Mouse (Mus musculus) cerebellum, adult 2 months (tissue): ENCODE data around the gene Ift43. TPM values are rescaled to one million over a fixed set of nuclear protein-coding genes. Genes with fewer than 3 reads are reported as not detected.

ENCODE experiments used
- DNase-seq, 2 experiments: peaks; one replicate each; pipeline ENCODE4 v3.0.0; 2021
- H3K27ac ChIP-seq: fragments of 200-500 bp; 2 replicates; pipeline ENCODE4 v1.5.1; 2012; ENCODE audit warnings: low read length, control low read depth, inconsistent platforms; ENCODE audit not compliant: insufficient read depth
- H3K27me3 ChIP-seq: fragments of 200-500 bp; 2 replicates; pipeline ENCODE4 v1.6.1; 2012; ENCODE audit warnings: inconsistent platforms, mild to moderate bottlenecking, low read length, moderate library complexity; ENCODE audit not compliant: control insufficient read depth, insufficient read depth
- H3K4me1 ChIP-seq: fragments of 200-500 bp; 2 replicates; pipeline ENCODE4 v1.6.1; 2011; ENCODE audit warnings: low read length; ENCODE audit not compliant: control insufficient read depth, insufficient read depth
- H3K4me3 ChIP-seq: fragments of 200-500 bp; replicated peaks from 2 replicates; pipeline ENCODE3; 2011; ENCODE audit warnings: mild to moderate bottlenecking, low read depth, low read length, control low read depth; ENCODE audit not compliant: insufficient read depth
- CTCF ChIP-seq: fragments of 200-500 bp; IDR thresholded peaks from 2 replicates; pipeline ENCODE4 v1.5.1; 2011; ENCODE audit warnings: low read depth, mild to moderate bottlenecking, control low read depth, low read length, moderate library complexity, borderline replicate concordance; ENCODE audit not compliant: insufficient read depth
- POLR2A ChIP-seq: fragments of 200-500 bp; IDR thresholded peaks from 2 replicates; pipeline ENCODE4 v1.6.1; 2011; ENCODE audit warnings: low read length, control low read depth, borderline replicate concordance; ENCODE audit not compliant: insufficient read depth
- WGBS: fragments of 180-500 bp; shearing (Covaris S2); methylation state at CpG from one replicate; pipeline ENCODE4 v1.1.7; 2018; 5-methylcytosine and 5-hydroxymethylcytosine counted together
- polyA plus RNA-seq: library from polyadenylated mRNA; depleted of rRNA; stranded (reverse); fragments of >200 nt; gene quantifications from 2 replicates; pipeline ENCODE4 v1.2.3, GENCODE M21; 2012

Gene Ift43
- polyA plus RNA-seq, 1 experiment: 34.9 TPM

DNA sequence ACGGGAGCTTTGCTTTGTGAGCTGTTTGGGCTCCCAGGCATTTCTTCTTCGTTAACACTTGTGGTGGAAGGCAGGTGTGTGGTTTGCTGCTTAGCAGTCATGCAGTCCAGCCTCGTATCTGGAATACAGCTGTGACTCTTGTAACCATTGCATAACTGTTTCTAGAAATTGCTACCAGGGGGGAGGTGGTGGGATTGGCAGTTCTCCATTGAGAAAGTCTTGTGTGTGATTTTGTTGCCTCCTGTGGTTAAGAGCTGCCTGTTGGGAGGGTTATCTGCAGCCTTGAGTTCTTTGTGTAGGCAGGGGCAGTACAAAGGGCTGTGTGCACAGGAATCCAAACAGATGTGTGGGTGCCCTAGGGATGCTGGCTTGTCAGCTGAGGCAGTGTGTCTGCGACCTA, 53.4 kb downstream of the Ift43 start:
- no peak overlapping the region for H3K4me3 ChIP-seq
- no peak for DNase-seq
- no peak for TF ChIP-seq POLR2A
- no peak for TF ChIP-seq CTCF
- no peak overlapping the region for H3K27ac ChIP-seq
- no peaks in the 10 kb centered on the region for H3K27me3 ChIP-seq
- WGBS: 87% methylated on average over 4 of the region's 4 CpGs
- H3K4me1 ChIP-seq: peaks cover 3% of the 10 kb centered on the region; the same call in 1 of the 2 replicates

DNA sequence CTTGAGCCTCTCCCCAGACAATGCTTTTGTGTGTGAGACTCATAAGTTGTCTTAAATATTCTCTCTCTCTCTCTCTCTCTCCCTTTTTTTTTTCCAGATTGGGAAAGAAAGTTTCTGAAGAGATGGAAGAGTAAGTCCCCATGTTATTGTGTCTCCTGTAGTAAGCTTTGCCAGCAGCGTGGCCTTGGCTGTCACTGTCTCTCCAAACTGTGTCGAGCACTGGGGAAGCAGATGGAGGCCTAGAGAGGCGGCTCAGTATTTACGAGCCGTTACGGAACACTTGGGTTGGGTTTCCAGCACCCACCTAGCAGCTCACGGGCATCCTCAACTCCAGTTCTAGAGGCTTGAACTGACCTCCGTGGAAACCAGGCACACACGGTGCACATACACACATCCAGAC, 56.4 kb downstream of the Ift43 start:
- Histone ChIP-seq H3K4me3 (no peak overlapping the region), H3K4me1 (0 out of 2 replicates have a peak, but pooled peaks cover 3% of the 10 kb centered on the region), H3K27me3 (no peaks in the 10 kb centered on the region), H3K27ac (no peak overlapping the region)
- TF ChIP-seq POLR2A: no peak
- DNase-seq: no peak
- 70% methylated on average over 9 of the region's 9 CpGs for WGBS

GRCm38 (mm10) chr12:86142389-86142788, 60.0 kb downstream of the Ift43 start:
- H3K27me3 ChIP-seq: no peaks in the 10 kb centered on the region
- TF ChIP-seq POLR2A: no peak
- no peak for TF ChIP-seq CTCF
- no peak overlapping the region for H3K4me3 ChIP-seq
- H3K27ac ChIP-seq: no peak overlapping the region
- no peak for DNase-seq
- 92% methylated on average over 1 of the region's 1 CpGs for WGBS
- H3K4me1 ChIP-seq: no peaks in the 10 kb centered on the region

GRCm38 (mm10) chr12:86146246-86146645, 63.9 kb downstream of the Ift43 start:
- no peaks in the 10 kb centered on the region for H3K27me3 ChIP-seq
- TF ChIP-seq CTCF: no peak
- TF ChIP-seq POLR2A: no peak
- DNase-seq: no peak
- H3K27ac ChIP-seq: no peak overlapping the region
- peaks cover 7% of the 10 kb centered on the region; the same call in 1 of the 2 replicates for H3K4me1 ChIP-seq
- 90% methylated on average over 3 of the region's 3 CpGs for WGBS
- H3K4me3 ChIP-seq: no peak overlapping the region

DNA sequence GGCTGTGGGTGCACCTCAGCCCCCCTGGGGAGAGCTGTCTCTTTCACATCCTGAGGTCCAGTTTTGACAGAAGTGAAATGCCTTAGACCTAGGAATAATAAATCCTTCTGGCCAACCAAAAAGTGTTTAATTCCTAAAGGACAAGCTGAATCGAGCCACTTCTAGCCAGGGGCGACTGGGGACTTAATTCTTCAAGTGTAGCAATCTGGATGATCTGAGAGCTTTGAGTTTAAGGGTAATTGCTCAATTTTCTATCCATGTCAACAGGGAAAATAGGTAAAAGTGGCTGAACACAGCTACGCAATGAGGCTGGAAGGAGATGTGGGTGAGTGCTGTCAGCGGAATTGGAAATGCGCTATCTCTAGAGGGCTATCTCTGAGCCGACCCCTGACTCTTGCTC, 65.9 kb downstream of the Ift43 start:
- WGBS: 94% methylated on average over 6 of the region's 6 CpGs

DNA sequence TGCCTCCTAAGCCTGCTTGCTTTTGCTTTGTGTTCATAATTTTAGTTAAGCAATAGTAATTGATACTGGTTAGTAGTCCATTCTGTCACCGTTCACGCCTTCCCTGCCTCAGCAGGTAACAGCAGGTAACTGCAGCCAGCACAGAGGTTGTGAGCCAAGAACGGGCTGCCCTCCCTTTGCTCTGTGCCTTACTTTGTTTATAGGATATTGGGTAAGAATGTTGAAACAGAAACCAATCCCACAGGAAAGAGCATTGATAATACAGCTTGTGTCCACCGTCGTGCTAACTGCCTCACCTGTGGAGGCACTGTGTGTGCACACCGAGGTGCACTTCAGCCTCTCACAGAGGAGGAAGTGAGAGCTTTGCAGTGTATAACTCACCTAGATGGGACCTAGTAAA, 66.7 kb downstream of the Ift43 start:
- WGBS: 53% methylated on average over 6 of the region's 6 CpGs
- no peaks in the 10 kb centered on the region for H3K27me3 ChIP-seq
- peaks cover 10% of the 10 kb centered on the region for H3K4me1 ChIP-seq

More for the DNA sequence above, 65.9 kb downstream of the Ift43 start:
- Histone ChIP-seq H3K27ac (no peak overlapping the region), H3K4me3 (no peak overlapping the region), H3K27me3 (no peaks in the 10 kb centered on the region), H3K4me1 (peaks cover 7% of the 10 kb centered on the region; the same call in 1 of the 2 replicates)
- no peak for DNase-seq
- TF ChIP-seq POLR2A (no peak), CTCF (no peak)

GRCm38 (mm10) chr12:86151941-86152340, 69.6 kb downstream of the Ift43 start:
- TF ChIP-seq POLR2A (no peak), CTCF (no peak)
- WGBS: 93% methylated on average over 12 of the region's 12 CpGs
- peaks cover 23% of the 10 kb centered on the region for H3K4me1 ChIP-seq
- H3K27me3 ChIP-seq: no peaks in the 10 kb centered on the region
- no peak overlapping the region for H3K4me3 ChIP-seq
- no peak overlapping the region for H3K27ac ChIP-seq
- DNase-seq: no peak

More for the DNA sequence above, 66.7 kb downstream of the Ift43 start:
- Histone ChIP-seq H3K27ac (no peak overlapping the region), H3K4me3 (no peak overlapping the region)
- DNase-seq: no peak
- TF ChIP-seq POLR2A (no peak), CTCF (no peak; the same call in 1 of the 2 replicates)

GRCm38 (mm10) chr12:86153213-86153957, 71.0 kb downstream of the Ift43 start:
- no peaks in the 10 kb centered on the region for H3K27me3 ChIP-seq
- H3K27ac ChIP-seq: no peak overlapping the region
- DNase-seq: no peak
- no peak for TF ChIP-seq CTCF
- no peak for TF ChIP-seq POLR2A
- no peak overlapping the region for H3K4me3 ChIP-seq
- 87% methylated on average over 12 of the region's 12 CpGs for whole genome bisulfite sequencing
- H3K4me1 ChIP-seq: peaks cover 37% of the 10 kb centered on the region
